Mouse (Mus musculus) heart, adult 18-20 months (tissue): ENCODE measurements around the gene Tmem151b. TPM values are rescaled to one million over a fixed set of nuclear protein-coding genes. Genes with fewer than 3 reads are reported as not detected.

Experiments
- DNase-seq, 2 experiments: peaks; one replicate each; pipeline ENCODE4 v3.0.0; 2021 to 2022; ENCODE audit warnings: mixed read lengths in 1 of 2
- total RNA-seq, 2 experiments: library from RNA; stranded (reverse); gene quantifications; 2 replicates each; pipeline ENCODE4 v1.2.3; 2021

Gene Tmem151b
- total RNA-seq, 2 experiments from 2014 or later: 0.05 TPM; not detected in 1

DNA sequence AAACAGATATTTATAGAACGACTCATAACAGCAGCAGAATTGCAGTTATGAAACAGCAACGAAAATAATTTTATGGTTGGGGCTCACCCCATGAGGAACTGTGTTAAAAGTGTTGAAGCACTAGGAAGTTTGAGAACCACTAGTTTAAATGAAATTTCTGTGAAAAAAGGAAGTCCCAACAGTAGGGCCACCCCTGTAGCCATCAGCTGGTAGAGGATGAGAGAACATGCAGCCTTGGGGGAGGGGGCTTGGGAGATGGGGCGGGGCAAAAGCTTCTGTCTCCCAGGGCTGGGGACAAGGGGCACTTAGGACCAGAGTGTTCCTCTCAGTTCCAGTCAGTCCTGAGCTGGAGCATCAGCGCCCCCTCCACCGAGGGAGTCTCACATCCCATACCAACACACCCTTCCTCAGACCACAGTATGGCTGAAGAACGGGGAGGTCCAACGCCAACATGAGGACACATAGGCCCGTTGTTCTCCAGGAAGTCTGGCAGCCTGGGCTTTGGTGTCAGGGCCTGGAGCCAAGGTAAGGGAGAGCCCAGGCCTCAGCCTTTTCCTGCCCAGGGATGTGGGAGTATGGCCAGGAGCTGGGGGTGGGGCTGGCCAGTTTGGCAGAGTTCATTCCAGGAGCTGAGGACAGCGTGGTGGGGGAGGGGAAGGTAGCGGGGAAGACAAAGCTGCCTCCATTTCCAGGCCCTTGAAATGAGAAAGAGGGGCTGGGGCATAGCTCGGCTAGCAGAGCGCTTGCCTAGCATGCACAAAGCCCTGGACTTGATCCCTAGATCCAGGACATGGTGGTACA, 34.8 kb upstream of the Tmem151b start:
- peak; percentile 94 to 96 for DNase-seq

DNA sequence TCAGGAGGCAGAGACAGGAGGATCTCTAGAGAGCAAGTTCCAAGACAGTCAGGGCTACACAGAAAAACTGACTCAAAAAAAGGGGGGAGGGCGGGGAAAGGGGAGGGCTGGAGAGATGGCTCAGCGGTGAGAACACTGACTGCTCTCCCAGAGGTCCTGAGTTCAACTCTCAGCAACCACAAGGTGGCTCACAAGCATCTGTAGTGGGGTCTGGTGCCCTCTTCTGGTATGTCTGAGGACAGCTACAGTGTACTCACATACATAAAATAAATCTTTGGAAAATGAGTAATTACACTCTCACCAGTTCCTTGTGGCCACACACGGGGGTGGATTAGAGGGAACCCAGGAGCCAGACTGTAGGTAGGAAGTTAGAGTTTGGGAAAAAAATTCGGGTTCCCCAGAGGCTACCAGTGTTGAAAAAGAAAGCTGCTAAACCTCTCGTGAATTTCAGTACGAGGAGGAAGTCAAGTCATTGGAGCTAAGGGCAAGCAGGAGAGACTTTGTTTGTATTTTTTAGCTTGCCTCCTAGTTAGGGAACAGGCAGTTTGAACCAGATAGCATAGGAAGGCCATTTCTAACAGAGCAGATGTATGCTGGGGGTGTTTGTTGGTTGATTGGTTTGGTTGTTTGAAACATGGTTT, 33.4 kb upstream of the Tmem151b start:
- DNase-seq: no peak

DNA sequence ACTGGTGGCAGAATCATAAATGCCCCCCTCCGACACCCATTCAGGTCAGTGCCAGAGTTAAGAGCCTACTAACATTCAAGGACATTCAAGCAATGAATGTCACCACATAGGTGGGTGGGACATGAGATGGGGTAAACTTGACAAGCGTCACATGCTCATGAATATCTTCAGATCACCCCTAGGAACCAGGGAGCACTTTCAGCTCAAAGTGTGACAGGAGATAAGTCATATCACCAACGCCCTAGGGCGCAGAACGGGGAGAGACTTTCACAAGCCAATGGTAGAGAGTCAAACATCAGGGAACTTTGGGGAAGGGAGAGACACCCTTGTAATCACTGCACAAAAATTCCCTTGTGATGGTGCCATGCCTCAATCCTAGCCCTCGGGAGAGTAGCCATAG, 32.7 kb upstream of the Tmem151b start:
- no peak for DNase-seq

DNA sequence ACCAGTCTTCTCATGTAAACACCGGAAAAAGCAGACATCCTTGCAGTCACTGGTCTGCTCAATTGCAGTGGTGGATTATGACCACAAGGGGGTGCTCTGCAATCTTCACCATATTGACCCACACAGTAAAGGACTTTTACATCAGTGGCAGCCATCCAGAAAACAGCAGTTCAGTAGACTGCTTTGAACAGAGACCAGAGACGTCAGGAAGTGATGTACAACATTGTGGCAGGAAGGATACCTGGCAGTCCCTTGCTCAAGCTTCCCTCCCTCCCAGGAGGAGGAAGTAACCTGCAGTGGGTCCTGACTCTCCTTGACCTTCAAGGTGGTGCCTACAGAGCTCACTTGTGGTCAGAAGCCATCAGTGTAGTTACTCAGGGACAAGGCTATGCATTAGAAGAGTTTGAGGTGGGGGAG, 32.1 kb upstream of the Tmem151b start:
- peak; percentile 75 to 85 for DNase-seq

DNA sequence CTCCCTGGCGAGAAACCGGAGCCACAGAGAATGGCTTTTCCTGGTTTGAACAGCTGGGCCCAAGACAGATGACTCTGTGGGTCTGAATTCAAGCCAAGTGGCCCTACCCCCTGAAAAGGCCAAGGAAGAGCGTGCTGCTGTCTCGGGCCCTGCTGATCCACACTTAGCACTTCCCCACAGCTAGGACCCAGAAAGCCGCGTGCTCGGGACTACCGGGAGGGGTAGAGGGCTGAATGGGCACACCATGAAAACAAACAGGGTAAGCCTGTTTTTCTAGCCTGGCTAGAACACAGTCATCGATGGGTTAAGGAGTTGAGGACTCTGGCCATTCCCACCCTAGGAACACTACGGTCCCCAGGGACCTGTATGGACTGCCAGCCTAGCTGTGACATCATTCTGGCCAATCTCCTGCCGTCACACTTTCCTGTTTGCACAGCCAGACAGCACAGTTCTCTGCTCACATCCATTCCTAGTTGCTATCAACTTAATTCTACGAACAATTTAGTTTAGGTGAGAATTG, 31.5 kb upstream of the Tmem151b start:
- peak in 1 of 2 experiments; percentile 69 for DNase-seq

DNA sequence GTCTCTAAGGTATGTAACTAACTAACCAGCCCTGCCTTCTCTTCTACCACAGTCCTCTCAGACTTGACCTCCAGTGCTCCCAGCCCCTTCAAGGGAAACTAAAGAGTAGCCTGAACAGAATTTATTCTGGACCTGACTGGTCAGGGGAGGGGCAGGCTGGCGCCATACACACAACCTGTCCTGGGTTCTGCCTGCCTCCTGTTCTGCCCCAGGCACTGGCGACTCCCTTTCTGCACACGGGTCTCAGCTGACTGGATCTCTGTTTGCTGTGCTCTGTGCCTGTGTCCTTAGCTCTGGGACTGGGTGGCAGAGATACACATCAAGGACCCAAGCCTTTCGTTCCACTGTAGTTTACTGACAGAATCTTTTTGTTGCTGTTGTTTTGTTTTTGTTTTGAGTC, 30.1 kb upstream of the Tmem151b start:
- no peak for DNase-seq

DNA sequence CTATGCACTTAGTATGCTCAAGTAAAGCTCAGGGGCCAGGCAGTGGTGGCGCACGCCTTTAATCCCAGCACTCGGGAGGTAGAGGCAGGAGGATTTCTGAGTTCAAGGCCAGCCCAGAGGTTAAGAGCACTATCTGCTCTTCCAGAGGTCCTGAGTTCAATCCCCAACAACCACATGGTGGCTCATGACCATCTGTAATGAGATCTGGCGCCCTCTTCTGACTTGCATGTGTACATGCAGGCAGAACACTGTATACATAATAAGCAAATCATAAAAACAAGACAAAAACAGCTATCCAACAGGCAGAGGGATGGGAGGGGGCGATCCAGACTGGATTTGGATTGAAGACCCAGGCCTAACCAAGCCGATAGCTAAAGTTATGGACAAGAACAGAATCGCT, 29.4 kb upstream of the Tmem151b start:
- no peak for DNase-seq

DNA sequence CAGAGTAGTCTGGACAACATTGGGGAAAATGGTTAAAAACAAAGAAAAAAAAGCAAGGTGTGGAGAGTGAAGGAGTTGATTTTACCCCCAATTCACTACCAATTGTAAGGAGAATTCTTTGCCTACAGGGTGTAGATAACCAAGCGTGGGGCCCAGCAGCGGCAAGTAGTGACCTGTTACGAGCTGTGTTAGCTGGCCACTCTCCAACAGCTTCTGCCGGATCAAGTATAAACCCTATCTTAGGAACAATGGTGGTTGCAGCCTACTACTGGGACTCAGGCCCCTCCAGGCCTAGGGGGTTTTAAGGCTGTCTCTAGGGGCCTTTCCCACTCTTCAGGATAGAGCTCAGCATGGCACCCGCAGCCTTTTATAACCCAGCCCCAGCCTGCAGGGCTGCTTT, 28.8 kb upstream of the Tmem151b start:
- no peak for DNase-seq

DNA sequence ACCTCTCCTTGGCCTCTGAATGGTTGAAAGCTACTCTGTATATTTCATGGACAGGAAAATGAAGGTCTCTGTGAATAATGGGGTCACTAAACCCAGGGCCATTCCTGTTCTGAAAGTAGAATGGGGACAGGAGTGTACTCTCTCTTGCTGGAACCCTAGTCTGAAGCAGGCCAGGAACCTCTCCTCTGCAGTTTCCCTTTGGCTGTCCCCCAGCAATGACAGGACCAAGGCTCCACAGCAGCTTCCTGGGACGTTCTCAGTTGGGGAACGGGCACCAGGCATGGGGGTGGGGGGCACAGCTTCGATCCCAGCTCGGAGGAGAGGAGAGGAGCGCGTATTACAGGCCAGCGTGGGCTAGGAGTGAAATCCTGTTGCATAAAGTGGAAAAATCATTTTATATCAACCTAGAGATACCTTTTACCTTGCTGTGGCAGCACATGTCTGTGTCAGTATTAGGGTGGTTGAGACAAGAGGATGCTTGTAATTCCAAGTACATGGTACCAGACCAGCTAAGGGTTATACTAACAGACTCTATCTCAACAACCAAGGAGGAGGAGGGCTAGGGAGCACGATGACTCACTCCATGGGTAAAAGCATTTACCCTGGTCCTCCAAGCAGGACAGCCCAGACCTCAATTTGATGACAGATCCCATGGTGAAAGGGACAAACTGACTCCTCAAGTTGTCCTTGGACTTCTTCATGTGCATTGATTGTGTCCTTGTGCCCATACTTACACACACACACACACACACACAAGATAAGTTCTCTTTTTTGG, 25.8 kb upstream of the Tmem151b start:
- no peak for DNase-seq

DNA sequence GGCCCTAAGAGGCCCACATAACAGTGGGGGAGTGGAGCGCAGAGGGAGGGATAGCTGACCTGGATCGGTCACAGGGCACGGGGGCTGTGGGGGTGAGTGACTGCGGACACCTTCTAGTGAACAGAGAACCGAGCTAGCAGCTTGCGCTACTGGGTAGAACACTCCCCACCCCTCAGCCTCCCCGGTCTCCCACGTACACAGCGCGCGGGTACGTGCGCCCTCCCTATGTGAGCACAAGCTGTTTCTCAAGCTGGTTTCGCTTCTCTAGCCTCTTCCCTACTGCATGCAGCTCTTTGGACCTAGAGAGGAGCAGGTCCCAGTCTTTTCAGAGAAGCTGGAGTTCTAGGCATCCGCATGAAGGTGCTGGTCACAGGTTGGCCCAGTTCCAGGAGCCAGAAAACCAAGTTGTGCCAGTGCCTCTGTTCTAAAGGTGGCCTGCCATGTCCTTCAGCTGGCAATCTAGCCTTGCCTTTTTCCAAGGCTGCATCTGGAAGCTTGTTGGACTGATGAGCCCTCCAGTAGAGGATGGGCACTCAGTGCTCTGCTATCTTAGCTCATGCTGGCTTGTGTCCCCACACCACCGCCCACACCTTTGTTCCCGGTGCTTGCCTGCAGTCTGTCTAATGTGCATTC, 24.8 kb upstream of the Tmem151b start:
- peak; percentile 83 to 85 for DNase-seq

DNA sequence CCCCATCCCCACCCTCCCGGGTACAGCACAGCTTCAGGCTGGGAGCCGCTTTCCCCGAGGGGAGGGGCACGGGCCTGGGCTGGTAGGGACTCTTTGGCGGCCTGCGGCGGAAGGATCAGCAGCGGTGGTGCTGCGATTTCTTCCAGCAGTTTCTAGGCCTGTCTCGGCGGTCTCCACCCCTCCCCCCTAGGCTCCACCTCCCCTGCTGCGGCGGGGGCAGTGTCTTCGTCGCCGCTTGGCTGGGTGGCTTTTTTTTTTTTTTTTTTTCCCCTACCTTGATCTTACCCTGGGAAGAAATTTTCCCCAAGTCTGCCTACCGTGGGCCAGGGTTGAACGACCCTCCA, 24.3 kb upstream of the Tmem151b start:
- DNase-seq: peak; percentile 97 to 98

DNA sequence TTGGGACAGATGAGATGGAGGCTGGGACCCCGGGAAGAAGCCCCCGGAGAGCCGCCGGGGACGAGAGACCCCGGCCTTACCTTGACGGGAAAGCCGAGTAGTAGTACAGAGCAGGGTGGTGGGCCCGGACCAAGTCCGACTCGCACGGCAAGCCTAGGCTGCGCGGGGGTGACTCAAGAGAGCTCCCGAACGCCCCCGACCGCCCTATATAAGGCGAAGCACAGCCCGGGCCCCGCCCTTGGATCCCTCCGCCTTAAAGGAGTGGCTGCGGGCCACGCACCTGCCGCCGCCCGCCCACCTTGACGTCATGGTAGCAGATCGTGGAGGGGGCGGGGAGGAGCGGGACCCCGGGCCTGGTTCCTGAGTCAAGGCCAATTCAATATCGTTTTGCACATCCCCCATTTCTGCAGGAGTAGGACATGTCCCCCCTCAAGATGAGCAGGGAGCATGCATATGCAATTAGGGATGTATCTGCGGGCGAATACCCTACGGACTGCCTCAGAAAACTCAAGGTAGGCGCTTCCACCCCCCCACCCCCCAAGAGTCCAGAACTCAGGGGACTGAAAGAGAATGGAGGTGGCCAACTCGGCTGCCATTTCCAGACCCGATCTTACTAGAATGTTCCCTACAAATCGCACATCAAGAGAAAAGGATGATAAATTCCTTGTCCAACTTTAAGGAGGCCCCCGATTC, 23.8 kb upstream of the Tmem151b start, which contains the start of gene Hsp90ab1:
Hsp90ab1 (minus strand) TSS at position 185 of the 693 bp plus-strand sequence.
- peak; percentile 99 to 100 for DNase-seq

DNA sequence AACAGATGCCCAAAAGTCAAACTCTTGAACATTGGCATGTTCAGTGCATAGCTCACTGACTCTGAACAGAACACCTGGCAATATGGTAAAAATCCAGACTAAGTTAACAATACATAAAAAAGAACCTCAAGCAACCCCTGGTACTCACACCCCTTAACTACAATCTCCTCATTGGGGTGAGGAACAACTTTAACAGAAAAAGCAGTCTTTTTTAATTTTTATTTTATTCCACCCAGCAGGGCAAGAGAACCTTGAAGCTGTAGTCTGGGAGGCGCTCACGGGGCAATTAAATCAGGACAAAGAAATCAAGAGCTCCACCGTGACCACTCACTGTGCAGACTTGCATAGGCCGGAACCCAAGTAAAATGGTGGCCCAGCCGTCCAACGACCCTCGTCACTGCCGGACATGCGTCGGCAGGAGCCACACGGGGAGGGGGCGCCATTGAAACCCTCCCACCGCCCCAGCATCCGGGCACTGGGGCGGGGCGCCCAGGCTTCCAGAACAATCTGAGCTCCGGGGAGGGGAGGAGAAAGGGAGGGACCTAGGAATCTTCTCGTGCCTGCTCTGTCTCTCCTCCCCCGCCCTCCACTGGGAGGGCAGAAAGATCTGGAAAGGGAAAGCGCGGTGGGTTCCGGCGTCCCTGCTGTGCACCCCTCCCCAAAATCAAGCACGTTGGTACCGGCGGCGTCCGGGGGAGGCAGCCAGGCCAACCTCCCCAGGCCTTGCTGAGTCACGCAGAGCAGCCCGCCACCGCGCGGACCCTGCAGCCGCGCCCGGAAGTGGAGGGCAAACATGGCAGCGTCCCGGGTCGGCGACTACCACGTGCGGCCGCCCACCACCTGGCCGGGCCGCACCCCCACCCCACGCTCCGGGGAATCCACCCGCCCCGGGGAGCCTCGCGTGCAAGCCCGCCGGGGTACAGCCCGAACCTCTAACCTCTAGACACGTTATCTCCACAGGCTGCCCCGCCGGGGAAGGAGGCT, 22.9 kb upstream of the Tmem151b start:
- peak; percentile 89 to 90 for DNase-seq

DNA sequence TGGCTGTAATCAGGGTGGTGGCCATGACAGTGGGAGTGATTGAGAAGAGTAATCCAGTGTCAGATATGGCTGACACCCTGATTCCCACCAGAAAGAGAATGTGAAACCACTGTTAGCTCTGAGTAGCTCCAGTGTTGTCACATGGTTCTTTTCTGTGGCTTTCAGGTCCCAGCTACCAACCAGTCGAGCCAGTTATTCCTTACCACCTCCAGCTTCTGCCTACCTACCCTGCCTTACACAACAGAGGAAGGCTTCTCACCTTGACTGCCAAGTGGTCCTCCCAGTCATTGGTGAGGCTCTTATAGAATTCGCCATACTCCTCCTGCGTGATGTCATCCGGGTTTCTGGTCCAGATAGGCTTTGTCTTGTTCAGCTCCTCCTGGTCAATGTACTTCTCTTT, 20.5 kb upstream of the Tmem151b start:
- DNase-seq: no peak

DNA sequence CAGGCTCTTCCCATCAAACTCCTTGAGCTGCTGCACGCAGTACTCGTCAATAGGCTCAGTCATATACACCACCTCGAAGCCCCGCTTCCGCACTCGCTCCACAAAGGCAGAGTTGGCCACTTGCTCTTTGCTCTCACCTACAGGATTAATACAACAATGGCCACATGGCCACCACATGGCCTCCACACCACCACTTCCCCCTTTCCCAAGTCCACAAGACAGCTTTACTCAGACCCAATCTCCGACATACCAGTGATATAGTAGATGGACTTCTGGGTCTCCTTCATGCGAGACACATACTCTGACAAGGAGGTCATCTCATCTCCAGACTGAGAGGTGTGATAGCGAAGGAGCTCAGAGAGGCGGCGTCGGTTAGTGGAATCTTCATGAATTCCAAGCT, 19.5 kb upstream of the Tmem151b start:
- DNase-seq: no peak

DNA sequence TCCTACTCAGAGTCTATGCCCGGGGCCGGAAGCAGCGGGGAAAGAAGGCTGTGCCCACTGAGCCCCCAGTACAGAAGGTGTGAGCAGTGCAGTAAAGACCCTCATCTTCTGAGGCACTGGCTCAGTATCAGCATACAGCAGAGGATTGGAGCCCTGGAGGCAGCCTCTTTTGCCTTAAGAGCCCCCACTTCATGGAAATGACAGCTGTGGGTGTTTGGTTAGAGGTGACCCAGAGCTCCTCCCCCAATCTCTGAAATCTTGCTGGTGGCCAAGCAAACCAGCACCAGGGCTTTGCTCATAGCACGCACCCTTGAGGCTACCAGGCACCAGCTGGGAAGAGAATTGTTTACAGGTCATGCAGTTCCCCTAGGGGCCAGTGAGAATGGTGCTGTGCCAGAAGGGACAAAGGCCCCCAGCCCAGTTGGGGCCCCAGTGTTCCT, 17.7 kb upstream of the Tmem151b start:
- DNase-seq: no peak

DNA sequence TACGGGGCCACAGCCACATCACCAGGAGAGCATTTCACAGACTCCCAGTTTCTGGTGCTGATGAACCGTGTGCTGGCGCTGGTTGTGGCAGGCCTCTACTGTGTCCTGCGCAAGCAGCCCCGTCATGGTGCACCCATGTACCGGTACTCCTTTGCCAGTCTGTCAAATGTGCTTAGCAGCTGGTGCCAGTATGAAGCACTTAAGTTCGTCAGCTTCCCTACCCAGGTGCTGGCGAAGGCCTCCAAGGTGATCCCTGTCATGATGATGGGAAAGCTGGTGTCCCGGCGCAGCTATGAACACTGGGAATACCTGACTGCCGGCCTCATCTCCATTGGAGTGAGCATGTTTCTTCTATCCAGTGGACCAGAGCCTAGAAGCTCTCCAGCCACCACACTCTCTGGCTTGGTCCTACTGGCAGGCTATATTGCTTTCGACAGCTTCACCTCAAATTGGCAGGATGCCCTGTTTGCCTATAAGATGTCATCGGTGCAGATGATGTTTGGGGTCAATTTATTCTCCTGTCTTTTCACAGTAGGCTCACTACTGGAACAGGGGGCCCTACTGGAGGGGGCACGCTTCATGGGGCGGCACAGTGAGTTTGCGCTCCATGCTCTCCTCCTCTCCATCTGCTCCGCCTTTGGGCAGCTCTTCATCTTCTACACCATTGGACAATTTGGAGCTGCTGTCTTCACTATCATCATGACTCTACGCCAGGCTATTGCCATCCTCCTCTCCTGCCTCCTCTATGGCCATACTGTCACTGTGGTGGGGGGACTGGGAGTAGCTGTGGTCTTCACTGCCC, 17.1 kb upstream of the Tmem151b start:
- DNase-seq: no peak

DNA sequence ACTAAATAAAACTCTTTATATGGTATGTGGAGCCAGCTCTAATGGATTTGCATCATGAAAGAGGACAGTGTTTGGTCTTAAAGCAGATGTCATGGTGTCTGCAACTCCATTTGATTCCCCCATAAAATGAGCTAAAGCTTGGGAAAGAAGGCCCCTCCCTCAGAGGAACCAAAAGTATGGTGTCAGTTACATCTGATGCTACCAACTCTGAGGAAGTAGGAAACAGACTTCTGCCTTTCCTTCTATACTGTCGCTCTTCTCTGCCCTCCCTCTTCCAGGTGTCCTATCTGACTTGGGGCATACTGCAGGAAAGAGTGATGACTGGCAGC, 16.5 kb upstream of the Tmem151b start:
- DNase-seq: no peak

DNA sequence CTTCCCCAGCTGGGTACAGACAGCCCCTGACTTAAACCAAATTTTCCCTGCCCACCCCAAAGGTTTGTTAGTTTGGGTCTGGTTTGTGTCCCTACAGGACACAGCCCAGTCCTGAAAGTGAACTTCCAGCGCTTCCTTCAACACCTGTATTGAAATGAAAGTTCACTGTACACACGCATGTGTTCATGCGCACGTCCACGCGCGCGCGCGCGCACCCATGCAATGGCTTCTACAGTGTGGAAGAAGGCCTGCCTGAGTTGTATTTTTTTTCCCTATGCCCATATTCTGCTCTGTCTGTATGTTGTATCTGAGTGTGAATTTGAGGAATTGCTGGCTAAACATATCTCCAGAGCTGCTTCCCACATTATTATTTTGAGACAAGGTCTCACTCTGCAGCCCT, 15.6 kb upstream of the Tmem151b start:
- DNase-seq: no peak
